In genomic region chr10:121477433-121477832, GRCm38 (mm10) we compare ENCODE assay signal across 8 mouse cellular contexts. TPM values are rescaled to one million over a fixed set of nuclear protein-coding genes. Genes with fewer than 3 reads are reported as not detected.
A peak's percentile ranks its signal among the peaks of the same experiment; 100 is the strongest.
DNase-seq lines count a peak whose midpoint lies in the region; ATAC-seq and TF ChIP-seq lines count a peak whose summit lies in the region.

No protein-coding gene starts in this region.

- H3K9ac ChIP-seq in lung, postnatal 0 days (replicated peaks; ENCODE audit: low read depth), result no peak overlapping the region
- H3K9ac ChIP-seq in embryonic facial prominence, embryonic 14.5 days (ENCODE audit: low read depth, low read length), result peak overlapping the region; percentile 61
- H3K9ac ChIP-seq in limb, embryonic 14.5 days (ENCODE audit: low read depth, low read length, severe bottlenecking), result no peak overlapping the region
- no peak overlapping the region for H3K9ac ChIP-seq in stomach, embryonic 15.5 days

- H3K9me3 ChIP-seq in lung, postnatal 0 days (ENCODE audit: low read length), result no peaks in the 10 kb centered on the region
- H3K9me3 ChIP-seq in embryonic facial prominence, embryonic 14.5 days (ENCODE audit: control insufficient read depth, low read length), result no peaks in the 10 kb centered on the region
- no peaks in the 10 kb centered on the region for H3K9me3 ChIP-seq in limb, embryonic 14.5 days (ENCODE audit: control insufficient read depth, low read length)
- H3K9me3 ChIP-seq in stomach, embryonic 15.5 days, result no peaks in the 10 kb centered on the region

- peaks cover 12% of the 10 kb centered on the region for H3K4me1 ChIP-seq in lung, postnatal 0 days (ENCODE audit: insufficient read depth, low read depth, low read length)
- H3K4me1 ChIP-seq in embryonic facial prominence, embryonic 14.5 days (ENCODE audit: control insufficient read depth, insufficient read depth, low read length), result peaks cover 25% of the 10 kb centered on the region
- H3K4me1 ChIP-seq in limb, embryonic 14.5 days (ENCODE audit: control insufficient read depth, insufficient read depth, low read length), result peaks cover 21% of the 10 kb centered on the region
- peaks cover 24% of the 10 kb centered on the region for H3K4me1 ChIP-seq in stomach, embryonic 15.5 days

- no peak for TF ChIP-seq POLR2A in limb, embryonic 14.5 days (IDR thresholded peaks at IDR 0.05; ENCODE audit: borderline replicate concordance, extremely low read depth, insufficient read depth, insufficient read length)

- DNase-seq in lung, postnatal 0 days (ENCODE audit: low spot score), result no peak
- DNase-seq in lung, postnatal 10 days, result no peak
- no peak for DNase-seq in embryonic facial prominence, embryonic 14.5 days (ENCODE audit: low spot score)
- no peak for DNase-seq in limb, embryonic 14.5 days (ENCODE audit: low spot score)
- DNase-seq in right cerebral cortex, postnatal 25 days, result no peak
- no peak for DNase-seq in thymus, postnatal 36 days
- DNase-seq in cerebellum, adult 9-11 months, result no peak

- peak overlapping the region; percentile 60 for H3K27ac ChIP-seq in lung, postnatal 0 days (ENCODE audit: low read length)
- peak overlapping the region; percentile 82 for H3K27ac ChIP-seq in embryonic facial prominence, embryonic 14.5 days (replicated peaks; ENCODE audit: low read depth, low read length)
- peak overlapping the region; percentile 40 for H3K27ac ChIP-seq in limb, embryonic 14.5 days (replicated peaks; ENCODE audit: low read depth, low read length)
- peak overlapping the region; percentile 78 for H3K27ac ChIP-seq in stomach, embryonic 15.5 days

- ATAC-seq in lung, postnatal 0 days, result no peak
- no peak for ATAC-seq in embryonic facial prominence, embryonic 14.5 days (ENCODE audit: low read depth)
- no peak for ATAC-seq in limb, embryonic 14.5 days (ENCODE audit: low FRiP score, low read depth)
- no peak for ATAC-seq in stomach, embryonic 15.5 days (ENCODE audit: insufficient read depth, low FRiP score, low read depth)

- no peak overlapping the region for H3K4me2 ChIP-seq in lung, postnatal 0 days (replicated peaks; ENCODE audit: low read depth, low read length)
- peak overlapping the region; percentile 77 for H3K4me2 ChIP-seq in embryonic facial prominence, embryonic 14.5 days (ENCODE audit: low read depth, low read length)
- H3K4me2 ChIP-seq in limb, embryonic 14.5 days (replicated peaks; ENCODE audit: low read depth, low read length, severe bottlenecking), result 0 out of 2 replicates have a peak overlapping the region, but pooled peaks have one; percentile 83
- H3K4me2 ChIP-seq in stomach, embryonic 15.5 days, result peak overlapping the region; percentile 80

- H3K36me3 ChIP-seq in lung, postnatal 0 days (ENCODE audit: insufficient read depth, low read length), result no peaks in the 10 kb centered on the region
- no peaks in the 10 kb centered on the region for H3K36me3 ChIP-seq in embryonic facial prominence, embryonic 14.5 days (ENCODE audit: control insufficient read depth, insufficient read depth, low read length)
- no peaks in the 10 kb centered on the region for H3K36me3 ChIP-seq in limb, embryonic 14.5 days (ENCODE audit: control insufficient read depth, insufficient read depth, low read length)
- no peaks in the 10 kb centered on the region for H3K36me3 ChIP-seq in stomach, embryonic 15.5 days

- no peak for TF ChIP-seq EP300 in lung, postnatal 0 days (IDR thresholded peaks at IDR 0.05)

- TF ChIP-seq CTCF in lung, postnatal 0 days (IDR thresholded peaks at IDR 0.05), result no peak

- H3K4me3 ChIP-seq in lung, postnatal 0 days (ENCODE audit: low read depth, low read length), result no peak overlapping the region
- 0 out of 2 replicates have a peak overlapping the region, but pooled peaks have one; percentile 86 for H3K4me3 ChIP-seq in embryonic facial prominence, embryonic 14.5 days (ENCODE audit: low read depth, low read length)
- no peak overlapping the region for H3K4me3 ChIP-seq in limb, embryonic 14.5 days (replicated peaks; ENCODE audit: low read length)
- H3K4me3 ChIP-seq in stomach, embryonic 15.5 days (replicated peaks), result no peak overlapping the region

- no peaks in the 10 kb centered on the region for H3K27me3 ChIP-seq in lung, postnatal 0 days (replicated peaks; ENCODE audit: insufficient read depth, low read length)
- H3K27me3 ChIP-seq in embryonic facial prominence, embryonic 14.5 days (replicated peaks; ENCODE audit: control insufficient read depth, insufficient read depth, low read length), result no peaks in the 10 kb centered on the region
- no peaks in the 10 kb centered on the region for H3K27me3 ChIP-seq in limb, embryonic 14.5 days (ENCODE audit: control insufficient read depth, insufficient read depth, low read length)
- no peaks in the 10 kb centered on the region for H3K27me3 ChIP-seq in stomach, embryonic 15.5 days (replicated peaks)

- 19% methylated on average over 10 of the region's 10 CpGs for WGBS in lung, postnatal 0 days
- WGBS in embryonic facial prominence, embryonic 14.5 days, result 20% methylated on average over 10 of the region's 10 CpGs
- WGBS in limb, embryonic 14.5 days, result 19% methylated on average over 10 of the region's 10 CpGs
- WGBS in stomach, embryonic 15.5 days, result 26% methylated on average over 10 of the region's 10 CpGs

RNA-seq across cellular contexts. Expression of gene Rassf3, which starts 1.3 kb away (rescaled TPM):
- polyA plus RNA-seq in lung, postnatal 0 days (2015; fragmentation: Nextera tagmentation; extraction: Ambion mirVana), result 22.9 and 26.4 TPM in 2 replicates
- polyA plus RNA-seq in embryonic facial prominence, embryonic 14.5 days (2014; fragmentation: Nextera tagmentation; extraction: Ambion mirVana), result 23.6 and 27.0 TPM in 2 replicates
- polyA plus RNA-seq in limb, embryonic 14.5 days (2012; rRNA removed), result 22.3 and 23.2 TPM in 2 replicates
- 19.4 and 20.7 TPM in 2 replicates for polyA plus RNA-seq in limb, embryonic 14.5 days (2014; fragmentation: Nextera tagmentation; extraction: Ambion mirVana)
- polyA plus RNA-seq in stomach, embryonic 15.5 days (2015; fragmentation: Nextera tagmentation; extraction: Ambion mirVana), result 22.4 and 25.7 TPM in 2 replicates
